Mouse (Mus musculus): Measurements from ENCODE around the gene Usp21. TPM values are rescaled to one million over a fixed set of nuclear protein-coding genes. Genes with fewer than 3 reads are reported as not detected.
"Not testable (repeated sequence)": the region's sequence is repeated elsewhere in the genome, so short reads cannot be mapped to it uniquely, and the experiment has no call there.

The Usp21 gene
- polyA plus RNA-seq (2016; fragmentation: Nextera tagmentation; extraction: Ambion mirVana) = 107 and 125 TPM in 2 replicates

DNA sequence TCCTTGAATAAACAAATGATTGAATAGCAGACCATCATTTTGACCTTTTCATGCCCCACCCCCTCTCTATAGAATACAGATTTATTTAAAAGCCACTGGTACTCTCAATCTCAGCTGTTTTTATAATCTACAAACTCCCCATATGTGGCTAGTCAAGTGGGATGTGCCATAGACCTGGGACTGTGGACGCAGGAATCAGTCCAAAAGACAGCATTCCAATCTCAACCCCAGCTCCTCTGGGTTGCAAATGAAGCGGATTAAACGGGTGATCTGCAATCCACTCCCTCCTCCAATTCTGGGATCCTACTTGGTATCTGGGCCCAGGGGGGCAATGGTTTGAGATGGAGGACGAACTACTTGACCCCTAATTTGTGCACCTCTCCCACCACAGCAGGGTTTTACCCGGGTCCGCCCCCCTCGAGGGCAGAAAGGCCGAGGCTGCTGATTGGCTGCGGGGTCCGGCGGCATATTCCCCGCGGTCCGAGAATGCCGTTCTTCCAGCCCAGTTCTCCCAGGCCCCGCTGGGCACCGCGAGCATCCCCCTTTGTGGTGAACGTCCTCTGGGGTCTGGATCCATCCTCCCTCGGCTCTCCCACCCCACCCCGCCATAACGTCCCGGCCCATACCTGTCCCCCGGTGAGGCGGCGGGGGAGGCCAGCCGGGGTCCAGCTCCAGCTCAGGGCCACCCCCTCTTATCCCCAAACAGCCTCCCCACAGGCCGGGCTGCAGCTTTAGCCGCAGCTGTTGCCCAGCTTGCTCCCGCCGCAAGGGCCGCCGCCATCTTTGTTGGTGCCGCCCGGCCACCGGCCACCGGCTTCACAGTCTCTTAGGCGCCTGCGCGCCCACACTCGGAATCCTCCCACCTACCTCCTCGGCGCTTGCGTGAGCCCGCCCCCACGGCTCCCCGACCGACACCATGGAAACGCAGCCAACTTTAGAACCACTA lies at the start of gene Usp21:
Usp21 (minus strand) TSS at position 856 of the 946 bp plus-strand sequence.
- peak; percentile 94 for DNase-seq (ENCODE audit: low spot score)
- Histone ChIP-seq H3K4me3 (peak within 1 kb of the TSS; percentile 96), H3K27me3 (ENCODE audit: low read depth, poor library complexity, severe bottlenecking) (no peaks in the 10 kb centered on the region), H3K9me3 (replicated peaks) (no peaks in the 10 kb centered on the region), H3K27ac (peak within 1 kb of the TSS; percentile 99), H3K36me3 (peaks cover 66% of the 10 kb centered on the region), H3K4me1 (peaks cover 25% of the 10 kb centered on the region)
- WGBS = 1% methylated on average over 49 of the region's 49 CpGs

DNA sequence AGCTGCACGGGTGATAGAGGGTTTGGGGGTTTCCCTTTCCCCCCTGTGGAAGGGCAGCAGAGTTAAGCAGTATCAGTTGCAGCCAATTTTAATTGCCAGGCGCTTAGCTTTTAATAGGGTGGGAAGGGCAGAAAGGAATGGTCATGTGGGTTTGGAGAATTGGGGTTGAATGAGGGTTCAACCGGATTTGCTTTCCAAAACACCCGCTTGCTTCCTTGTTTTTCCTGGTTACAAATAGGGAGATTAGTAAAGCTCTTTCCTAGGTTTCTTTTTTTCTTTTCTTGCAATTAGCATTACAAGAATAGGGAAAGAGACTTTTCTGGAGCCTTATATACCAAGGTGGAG lies 42.4 kb upstream of the Usp21 start:
- no peak for DNase-seq (ENCODE audit: low spot score)
- Histone ChIP-seq H3K27ac (peak overlapping the region; percentile 99), H3K4me1 (peaks cover 31% of the 10 kb centered on the region), H3K27me3 (ENCODE audit: low read depth, poor library complexity, severe bottlenecking) (no peaks in the 10 kb centered on the region), H3K4me3 (peak overlapping the region; percentile 89), H3K36me3 (peaks cover 36% of the 10 kb centered on the region), H3K9me3 (replicated peaks) (no peaks in the 10 kb centered on the region)
- under 1% methylated on average over 4 of the region's 4 CpGs for WGBS

- H3K4me1 ChIP-seq = peaks cover 31% of the 10 kb centered on the region
- 1% methylated on average over 52 of the region's 61 CpGs for WGBS
- H3K27me3 ChIP-seq (ENCODE audit: low read depth, poor library complexity, severe bottlenecking) = no peaks in the 10 kb centered on the region
- peak overlapping the region; percentile 89 for H3K4me3 ChIP-seq
- no peaks in the 10 kb centered on the region for H3K9me3 ChIP-seq (replicated peaks)
- peak; percentile 94 for DNase-seq (ENCODE audit: low spot score)
- H3K36me3 ChIP-seq = peaks cover 38% of the 10 kb centered on the region
- H3K27ac ChIP-seq = peak overlapping the region; percentile 99
Measured at GRCm38 (mm10) chr1:171329433-171330215, 41.8 kb upstream of the Usp21 start.

GRCm38 (mm10) chr1:171328839-171329432 lies 41.1 kb upstream of the Usp21 start, which contains the start of gene Dedd:
Gene Dedd, plus strand, starts transcription at chr1:171329145.
- H3K4me1 ChIP-seq = peaks cover 31% of the 10 kb centered on the region
- peaks cover 31% of the 10 kb centered on the region for H3K36me3 ChIP-seq
- no peaks in the 10 kb centered on the region for H3K27me3 ChIP-seq (ENCODE audit: low read depth, poor library complexity, severe bottlenecking)
- no peaks in the 10 kb centered on the region for H3K9me3 ChIP-seq (replicated peaks)
- under 1% methylated on average over 47 of the region's 48 CpGs for WGBS
- DNase-seq (ENCODE audit: low spot score) = peak; percentile 91
- peak within 1 kb of the TSS; percentile 99 for H3K27ac ChIP-seq
- peak within 1 kb of the TSS; percentile 89 for H3K4me3 ChIP-seq

DNA sequence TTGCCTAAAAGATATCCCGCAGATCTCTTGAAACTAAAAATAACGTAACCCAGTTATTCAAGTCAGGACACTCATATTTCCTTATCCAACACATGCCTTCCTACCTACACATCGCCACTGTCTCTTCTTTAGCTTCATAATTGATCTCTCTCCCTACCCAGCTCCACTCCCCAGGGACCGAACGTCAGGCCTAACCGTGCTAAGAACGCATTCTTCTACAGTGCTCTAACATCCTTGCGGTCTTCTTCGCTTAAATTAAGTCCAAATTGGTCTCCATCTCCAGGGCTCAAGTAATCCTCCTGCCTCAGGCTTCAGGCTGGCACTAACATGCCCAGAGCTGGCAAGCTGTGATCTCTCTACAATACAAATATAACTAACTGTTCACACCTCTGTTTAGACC lies 40.5 kb upstream of the Usp21 start:
- Histone ChIP-seq H3K27ac (peak overlapping the region; percentile 99), H3K36me3 (peaks cover 28% of the 10 kb centered on the region), H3K4me1 (peaks cover 31% of the 10 kb centered on the region), H3K4me3 (peak overlapping the region; percentile 89), H3K9me3 (replicated peaks) (no peaks in the 10 kb centered on the region), H3K27me3 (ENCODE audit: low read depth, poor library complexity, severe bottlenecking) (no peaks in the 10 kb centered on the region)
- WGBS = 45% methylated on average over 9 of the region's 9 CpGs
- peak; percentile 31 for DNase-seq (ENCODE audit: low spot score)

DNA sequence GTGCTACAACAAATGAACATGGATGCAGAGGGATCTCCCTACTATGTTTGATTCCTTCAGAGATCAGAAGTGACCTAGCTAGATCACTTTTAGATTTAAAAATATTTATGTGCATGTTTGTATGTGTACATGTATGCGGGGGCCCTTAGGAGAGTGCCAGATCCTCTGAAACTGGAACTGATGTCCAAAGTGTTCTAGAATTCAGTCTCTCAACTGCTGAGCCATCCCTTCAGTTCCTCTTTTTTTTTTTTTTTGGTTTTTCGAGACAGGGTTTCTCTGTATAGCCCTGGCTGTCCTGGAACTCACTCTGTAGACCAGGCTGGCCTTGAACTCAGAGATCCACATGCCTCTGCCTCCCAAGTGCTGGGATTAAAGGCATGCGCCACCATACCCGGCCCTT lies 38.8 kb upstream of the Usp21 start:
- not testable (repeated sequence) for H3K27ac ChIP-seq; H3K4me3 ChIP-seq; DNase-seq (ENCODE audit: low spot score); H3K9me3 ChIP-seq (replicated peaks); H3K27me3 ChIP-seq (ENCODE audit: low read depth, poor library complexity, severe bottlenecking)
- Histone ChIP-seq H3K4me1 (peaks cover 31% of the 10 kb centered on the region), H3K36me3 (peaks cover 16% of the 10 kb centered on the region)
- 90% methylated on average over 4 of the region's 4 CpGs for WGBS

GRCm38 (mm10) chr1:171325571-171325970 lies 37.8 kb upstream of the Usp21 start:
- Histone ChIP-seq H3K4me3 (no peak overlapping the region), H3K27ac (no peak overlapping the region), H3K9me3 (replicated peaks) (no peaks in the 10 kb centered on the region), H3K36me3 (peaks cover 16% of the 10 kb centered on the region), H3K27me3 (ENCODE audit: low read depth, poor library complexity, severe bottlenecking) (no peaks in the 10 kb centered on the region), H3K4me1 (peaks cover 22% of the 10 kb centered on the region)
- no peak for DNase-seq (ENCODE audit: low spot score)
- 81% methylated on average over 2 of the region's 2 CpGs for WGBS

DNA sequence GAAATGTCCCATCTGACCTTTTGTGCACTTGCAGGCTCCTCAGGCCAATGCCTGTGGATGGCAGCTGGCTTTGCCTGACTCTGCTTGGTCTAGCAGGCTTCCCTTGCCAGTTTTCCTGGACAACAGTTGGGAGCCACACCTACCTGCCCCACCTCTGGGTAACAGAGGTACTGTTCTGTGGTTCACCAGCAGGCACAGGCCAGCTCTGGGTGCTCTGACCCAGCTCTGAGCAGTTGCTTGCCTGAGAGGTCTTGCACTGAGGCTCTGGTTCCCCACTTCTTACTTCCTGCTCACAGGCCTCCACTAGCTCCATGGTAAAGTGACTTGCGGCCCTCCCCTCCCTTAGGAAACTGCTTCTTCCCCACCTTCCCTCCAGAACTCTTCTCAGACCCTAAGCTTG lies 34.2 kb upstream of the Usp21 start:
- WGBS = 79% methylated on average over 1 of the region's 1 CpGs
- Histone ChIP-seq H3K36me3 (peaks cover 16% of the 10 kb centered on the region), H3K4me1 (no peaks in the 10 kb centered on the region), H3K9me3 (replicated peaks) (no peaks in the 10 kb centered on the region), H3K27me3 (ENCODE audit: low read depth, poor library complexity, severe bottlenecking) (no peaks in the 10 kb centered on the region), H3K4me3 (no peak overlapping the region), H3K27ac (no peak overlapping the region)
- no peak for DNase-seq (ENCODE audit: low spot score)

DNA sequence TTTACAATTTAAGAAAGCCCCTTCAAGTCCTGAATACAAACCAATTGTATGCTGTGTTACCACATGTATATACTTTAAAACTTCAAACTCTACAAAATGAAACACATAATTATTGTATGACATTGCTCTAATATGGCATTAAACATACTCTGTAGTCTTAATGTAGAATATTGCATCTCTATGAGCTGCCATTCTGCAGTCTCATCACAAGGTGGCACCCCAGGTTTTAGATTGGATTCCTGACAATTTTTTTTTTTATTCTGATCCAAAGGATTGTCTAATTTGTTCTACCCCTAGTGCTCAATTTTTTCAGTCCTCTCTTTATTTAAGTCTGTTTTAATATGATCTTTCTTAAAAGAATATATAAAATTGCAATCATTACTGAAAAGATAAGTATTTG lies 33.6 kb upstream of the Usp21 start:
- Histone ChIP-seq H3K27ac (no peak overlapping the region), H3K4me1 (no peaks in the 10 kb centered on the region), H3K9me3 (replicated peaks) (no peaks in the 10 kb centered on the region), H3K27me3 (ENCODE audit: low read depth, poor library complexity, severe bottlenecking) (no peaks in the 10 kb centered on the region), H3K4me3 (no peak overlapping the region), H3K36me3 (peaks cover 16% of the 10 kb centered on the region)
- DNase-seq (ENCODE audit: low spot score) = no peak

- Histone ChIP-seq H3K4me1 (no peaks in the 10 kb centered on the region), H3K9me3 (replicated peaks) (no peaks in the 10 kb centered on the region), H3K27me3 (ENCODE audit: low read depth, poor library complexity, severe bottlenecking) (no peaks in the 10 kb centered on the region), H3K4me3 (peak overlapping the region; percentile 23; the same call in 1 of the 2 replicates), H3K27ac (no peak overlapping the region), H3K36me3 (peaks cover 6% of the 10 kb centered on the region; the same call in 1 of the 2 replicates)
- WGBS = 17% methylated on average over 5 of the region's 5 CpGs
- no peak for DNase-seq (ENCODE audit: low spot score)
Measured at GRCm38 (mm10) chr1:171320151-171320550, 32.4 kb upstream of the Usp21 start.

GRCm38 (mm10) chr1:171319748-171320147 lies 32.0 kb upstream of the Usp21 start:
- no peaks in the 10 kb centered on the region for H3K9me3 ChIP-seq (replicated peaks)
- H3K4me3 ChIP-seq = peak overlapping the region; percentile 23; the same call in 1 of the 2 replicates
- H3K4me1 ChIP-seq = no peaks in the 10 kb centered on the region
- peaks cover 3% of the 10 kb centered on the region; the same call in 1 of the 2 replicates for H3K36me3 ChIP-seq
- WGBS = 16% methylated on average over 7 of the region's 7 CpGs
- no peak overlapping the region for H3K27ac ChIP-seq
- no peaks in the 10 kb centered on the region for H3K27me3 ChIP-seq (ENCODE audit: low read depth, poor library complexity, severe bottlenecking)
- no peak for DNase-seq (ENCODE audit: low spot score)

GRCm38 (mm10) chr1:171309321-171309720 lies 21.5 kb upstream of the Usp21 start:
- Histone ChIP-seq H3K4me3 (no peak overlapping the region), H3K27ac (no peak overlapping the region), H3K4me1 (no peaks in the 10 kb centered on the region), H3K9me3 (replicated peaks) (no peaks in the 10 kb centered on the region), H3K27me3 (ENCODE audit: low read depth, poor library complexity, severe bottlenecking) (no peaks in the 10 kb centered on the region), H3K36me3 (no peaks in the 10 kb centered on the region)
- WGBS = 81% methylated on average over 2 of the region's 2 CpGs
- no peak for DNase-seq (ENCODE audit: low spot score)

Data from limb, embryonic 10.5 days (tissue).